Mouse (Mus musculus) kidney, adult 2 months (tissue): ENCODE data around the gene Cgref1.

Experiments
- CTCF ChIP-seq: fragments of 200-500 bp; conservative IDR thresholded peaks from 2 replicates; pipeline ENCODE4 v1.5.1; 2011; ENCODE audit warnings: low read depth, mild to moderate bottlenecking, control low read depth, low read length, moderate library complexity, mixed read lengths; ENCODE audit not compliant: insufficient read depth, insufficient read length
- POLR2A ChIP-seq: fragments of 200-500 bp; IDR thresholded peaks from one replicate; pipeline ENCODE4 v1.6.1; 2011; ENCODE audit warnings: low read depth, low read length, control low read depth

- TF ChIP-seq POLR2A (no peak), CTCF (no peak)
Observed at GRCm38 (mm10) chr5:30886731-30887130, 58.7 kb downstream of the Cgref1 start.
